Mouse (Mus musculus) cerebellum, adult 2 months (tissue): ENCODE measurements at regions not wholly inside any gene's neighbourhood (a gene's known extent, or its start where the extent isn't known, plus 50 kb on each side); places are given as distances from the start of the nearest gene placed in this dataset.

Experiments used
- DNase-seq, 2 experiments: peaks; one replicate each; pipeline ENCODE4 v3.0.0; 2021
- H3K27ac ChIP-seq: fragments of 200-500 bp; 2 replicates; pipeline ENCODE4 v1.5.1; 2012; ENCODE audit warnings: low read length, control low read depth, inconsistent platforms; ENCODE audit not compliant: insufficient read depth
- H3K27me3 ChIP-seq: fragments of 200-500 bp; 2 replicates; pipeline ENCODE4 v1.6.1; 2012; ENCODE audit warnings: inconsistent platforms, mild to moderate bottlenecking, low read length, moderate library complexity; ENCODE audit not compliant: control insufficient read depth, insufficient read depth
- H3K4me1 ChIP-seq: fragments of 200-500 bp; 2 replicates; pipeline ENCODE4 v1.6.1; 2011; ENCODE audit warnings: low read length; ENCODE audit not compliant: control insufficient read depth, insufficient read depth
- H3K4me3 ChIP-seq: fragments of 200-500 bp; replicated peaks from 2 replicates; pipeline ENCODE3; 2011; ENCODE audit warnings: mild to moderate bottlenecking, low read depth, low read length, control low read depth; ENCODE audit not compliant: insufficient read depth
- CTCF ChIP-seq: fragments of 200-500 bp; IDR thresholded peaks from 2 replicates; pipeline ENCODE4 v1.5.1; 2011; ENCODE audit warnings: low read depth, mild to moderate bottlenecking, control low read depth, low read length, moderate library complexity, borderline replicate concordance; ENCODE audit not compliant: insufficient read depth
- POLR2A ChIP-seq: fragments of 200-500 bp; IDR thresholded peaks from 2 replicates; pipeline ENCODE4 v1.6.1; 2011; ENCODE audit warnings: low read length, control low read depth, borderline replicate concordance; ENCODE audit not compliant: insufficient read depth
- WGBS: fragments of 180-500 bp; shearing (Covaris S2); methylation state at CpG from one replicate; pipeline ENCODE4 v1.1.7; 2018; 5-methylcytosine and 5-hydroxymethylcytosine counted together

GRCm38 (mm10) chr2:169019037-169019436, 63.6 kb upstream of the Zfp64 start:
- Histone ChIP-seq H3K27ac (no peak overlapping the region), H3K27me3 (no peaks in the 10 kb centered on the region), H3K4me3 (no peak overlapping the region), H3K4me1 (no peaks in the 10 kb centered on the region)
- no peak for TF ChIP-seq POLR2A
- TF ChIP-seq CTCF: no peak
- no peak for DNase-seq
- WGBS: 74% methylated on average over 3 of the region's 3 CpGs

- TF ChIP-seq CTCF (no peak), POLR2A (no peak)
- no peaks in the 10 kb centered on the region for H3K27me3 ChIP-seq
- H3K4me1 ChIP-seq: no peaks in the 10 kb centered on the region
- H3K4me3 ChIP-seq: no peak overlapping the region
- H3K27ac ChIP-seq: no peak overlapping the region
- 41% methylated on average over 9 of the region's 9 CpGs for WGBS
- no peak for DNase-seq
These were observed 54.9 kb upstream of the Zfp64 start for GRCm38 (mm10) chr2:169010271-169010670.

DNA sequence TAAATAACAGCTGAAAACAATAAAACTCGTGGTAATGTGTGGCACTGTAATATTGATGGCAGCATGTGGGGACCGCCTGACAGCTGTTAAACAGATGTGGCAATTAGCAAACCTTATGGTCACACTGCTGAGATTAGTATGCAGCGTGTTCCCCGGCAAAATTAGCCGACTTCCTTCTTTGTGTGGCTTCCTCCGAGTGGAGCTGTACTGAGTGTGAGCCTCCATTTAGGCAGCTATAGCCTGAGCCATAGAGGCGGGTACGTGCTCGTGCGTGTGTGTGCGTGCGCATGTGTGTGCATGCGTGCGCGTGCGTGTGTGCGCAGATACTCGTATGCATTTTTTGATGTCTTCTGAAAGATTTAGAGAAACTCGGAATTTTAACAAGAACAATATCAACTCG, 53.4 kb upstream of the Zfp64 start:
- H3K27ac ChIP-seq: no peak overlapping the region
- no peak overlapping the region for H3K4me3 ChIP-seq
- TF ChIP-seq CTCF (no peak), POLR2A (no peak)
- DNase-seq: no peak
- 83% methylated on average over 20 of the region's 20 CpGs for WGBS
- H3K4me1 ChIP-seq: no peaks in the 10 kb centered on the region
- no peaks in the 10 kb centered on the region for H3K27me3 ChIP-seq

DNA sequence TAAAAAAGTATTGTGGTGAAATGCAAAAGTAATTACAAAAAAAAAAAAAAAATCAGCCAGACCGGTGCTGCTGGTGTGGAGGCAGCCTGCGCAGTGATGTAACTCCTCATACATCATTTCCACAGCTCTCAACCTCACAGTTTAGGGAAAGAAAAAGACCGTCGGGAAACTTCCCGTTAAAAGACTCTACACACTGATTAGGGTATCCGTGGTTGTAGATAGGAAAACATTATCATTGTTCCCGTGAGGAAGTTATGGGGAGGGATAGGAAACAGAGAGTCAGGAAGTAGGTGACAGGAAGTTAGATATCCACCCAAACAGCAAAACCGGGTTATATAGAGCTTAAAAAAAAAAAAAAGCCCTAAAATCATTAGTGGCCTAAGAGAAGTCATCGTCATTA, 52.9 kb upstream of the Zfp64 start:
- Histone ChIP-seq H3K27me3 (no peaks in the 10 kb centered on the region), H3K27ac (no peak overlapping the region), H3K4me1 (no peaks in the 10 kb centered on the region), H3K4me3 (no peak overlapping the region)
- WGBS: 87% methylated on average over 9 of the region's 9 CpGs
- DNase-seq: no peak
- TF ChIP-seq POLR2A: no peak

DNA sequence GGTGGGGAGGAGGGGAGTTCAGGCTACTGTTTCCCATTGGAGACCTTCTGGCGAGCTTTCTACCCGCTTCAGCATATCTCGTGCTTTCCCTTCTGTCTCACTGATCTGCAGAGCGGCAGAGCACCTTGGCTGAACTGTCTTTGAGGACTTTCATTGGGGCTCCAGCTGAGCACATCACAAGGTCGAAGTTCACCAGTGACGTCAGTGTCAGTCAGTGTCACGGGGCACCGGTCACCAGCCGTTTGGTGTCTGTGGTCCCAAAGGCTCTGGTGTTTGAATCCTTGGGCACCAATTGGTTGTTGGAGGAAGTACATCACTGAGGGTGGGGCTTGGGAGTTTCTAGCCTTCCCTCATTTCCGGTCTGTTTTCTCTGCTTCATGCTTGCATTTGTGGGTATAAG, 51.2 kb upstream of the Zfp64 start:
- H3K4me1 ChIP-seq: no peaks in the 10 kb centered on the region
- no peak for DNase-seq
- no peak overlapping the region for H3K27ac ChIP-seq
- TF ChIP-seq CTCF: no peak
- TF ChIP-seq POLR2A: no peak
- H3K4me3 ChIP-seq: no peak overlapping the region
- no peaks in the 10 kb centered on the region for H3K27me3 ChIP-seq
- 82% methylated on average over 10 of the region's 10 CpGs for WGBS

DNA sequence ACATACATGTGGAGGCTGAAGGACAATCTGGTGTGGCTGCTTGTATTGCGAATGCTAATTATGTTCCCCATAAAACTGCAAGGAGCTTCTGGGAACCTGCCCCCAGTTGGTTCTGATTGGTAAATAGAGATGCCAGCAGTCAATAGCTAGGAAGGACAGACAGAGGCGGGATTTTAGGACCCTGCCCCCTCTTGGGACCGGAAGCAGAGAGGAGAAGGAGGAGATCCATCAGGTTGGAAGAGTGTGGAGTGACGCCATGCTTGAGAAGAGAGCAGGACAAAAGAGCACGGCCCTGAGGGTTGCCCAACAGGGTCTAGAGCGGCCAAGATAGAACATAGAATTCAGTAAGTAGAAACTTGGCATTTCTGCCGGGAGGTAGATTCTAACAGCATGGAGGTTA, 50.4 kb upstream of the Zfp64 start:
- no peak for DNase-seq
- 89% methylated on average over 7 of the region's 7 CpGs for WGBS
- TF ChIP-seq CTCF (no peak), POLR2A (no peak)

More for the DNA sequence above, 50.4 kb upstream of the Zfp64 start:
- Histone ChIP-seq H3K4me1 (no peaks in the 10 kb centered on the region), H3K27ac (no peak overlapping the region), H3K4me3 (no peak overlapping the region), H3K27me3 (no peaks in the 10 kb centered on the region)
